Mouse (Mus musculus): ENCODE data around the gene Ceacam9. TPM values are rescaled to one million over a fixed set of nuclear protein-coding genes. Genes with fewer than 3 reads are reported as not detected.

Gene Ceacam9
- polyA plus RNA-seq, 1 experiment from 2014 or later = not detected

Other genes with a start within 250 kb of the Ceacam9 start
- gene Npas1, start 244.2 kb upstream of the Ceacam9 start, polyA plus RNA-seq (2015; fragmentation: Nextera tagmentation; extraction: Ambion mirVana) = 0.16 and 0.36 TPM in 2 replicates
- 12.6 and 15.6 TPM in 2 replicates for gene Arhgap35, start 106.9 kb upstream of the Ceacam9 start, polyA plus RNA-seq (2015; fragmentation: Nextera tagmentation; extraction: Ambion mirVana)
- gene Ceacam15, start 46.2 kb upstream of the Ceacam9 start, polyA plus RNA-seq (2015; fragmentation: Nextera tagmentation; extraction: Ambion mirVana) = 0.60 and 0.68 TPM in 2 replicates
- gene Ap2s1, start 16.5 kb downstream of the Ceacam9 start, polyA plus RNA-seq (2015; fragmentation: Nextera tagmentation; extraction: Ambion mirVana) = 194 and 219 TPM in 2 replicates
- 40.2 and 46.4 TPM in 2 replicates for gene Slc1a5, start 59.4 kb downstream of the Ceacam9 start, polyA plus RNA-seq (2015; fragmentation: Nextera tagmentation; extraction: Ambion mirVana)
- gene Strn4, start 94.0 kb downstream of the Ceacam9 start, polyA plus RNA-seq (2015; fragmentation: Nextera tagmentation; extraction: Ambion mirVana) = 73.9 and 90.0 TPM in 2 replicates
- gene Fkrp, start 94.8 kb downstream of the Ceacam9 start, polyA plus RNA-seq (2015; fragmentation: Nextera tagmentation; extraction: Ambion mirVana) = 30.8 and 32.7 TPM in 2 replicates
- gene Prkd2, start 121.0 kb downstream of the Ceacam9 start, polyA plus RNA-seq (2015; fragmentation: Nextera tagmentation; extraction: Ambion mirVana) = 9.9 and 13.3 TPM in 2 replicates
- gene Dact3, start 153.4 kb downstream of the Ceacam9 start, polyA plus RNA-seq (2015; fragmentation: Nextera tagmentation; extraction: Ambion mirVana) = 5.8 and 7.0 TPM in 2 replicates
- gene Gng8, start 169.9 kb downstream of the Ceacam9 start, polyA plus RNA-seq (2015; fragmentation: Nextera tagmentation; extraction: Ambion mirVana) = 4.2 and 5.2 TPM in 2 replicates
- 0.86 and 1.2 TPM in 2 replicates for gene Ptgir, start 184.6 kb downstream of the Ceacam9 start, polyA plus RNA-seq (2015; fragmentation: Nextera tagmentation; extraction: Ambion mirVana)
- 96.4 and 98.4 TPM in 2 replicates for gene Calm3, start 202.2 kb downstream of the Ceacam9 start, polyA plus RNA-seq (2015; fragmentation: Nextera tagmentation; extraction: Ambion mirVana)
- 4.7 and 6.2 TPM in 2 replicates for gene Pnmal2, start 222.8 kb downstream of the Ceacam9 start, polyA plus RNA-seq (2015; fragmentation: Nextera tagmentation; extraction: Ambion mirVana)
- 0.05 and 0.24 TPM in 2 replicates for gene Pnmal1, start 237.8 kb downstream of the Ceacam9 start, polyA plus RNA-seq (2015; fragmentation: Nextera tagmentation; extraction: Ambion mirVana)